Mouse (Mus musculus): ENCODE data around the gene Espn. TPM values are rescaled to one million over a fixed set of nuclear protein-coding genes. Genes with fewer than 3 reads are reported as not detected.

Espn gene
- polyA plus RNA-seq, 1 experiment, result 87.1 TPM

GRCm38 (mm10) chr4:152095937-152096910, 55.9 kb downstream of the Espn start:
- Histone ChIP-seq H3K4me3 (ENCODE audit: control insufficient read depth, low read depth, low read length) (no peak overlapping the region; the same call in 1 of the 2 replicates), H3K27me3 (ENCODE audit: control insufficient read depth, insufficient read depth, low read length) (no peaks in the 10 kb centered on the region), H3K4me1 (ENCODE audit: control insufficient read depth, insufficient read depth, low read length) (peaks cover 3% of the 10 kb centered on the region), H3K36me3 (ENCODE audit: control insufficient read depth, insufficient read depth, low read length) (no peaks in the 10 kb centered on the region), H3K27ac (ENCODE audit: control insufficient read depth, insufficient read depth, low read depth, low read length) (no peak overlapping the region)
- TF ChIP-seq POLR2A (IDR thresholded peaks at IDR 0.05; ENCODE audit: control insufficient read depth, low read depth, low read length) (no peak), CTCF (IDR thresholded peaks at IDR 0.05; ENCODE audit: control insufficient read depth, insufficient read depth, insufficient replicate concordance, low read depth, low read length) (peak; percentile 34; the same call in 1 of the 2 replicates)

- peaks cover 3% of the 10 kb centered on the region for H3K4me1 ChIP-seq (ENCODE audit: control insufficient read depth, insufficient read depth, low read length)
- H3K4me3 ChIP-seq (ENCODE audit: control insufficient read depth, low read depth, low read length), result no peak overlapping the region
- H3K27me3 ChIP-seq (ENCODE audit: control insufficient read depth, insufficient read depth, low read length), result no peaks in the 10 kb centered on the region
- no peak overlapping the region for H3K27ac ChIP-seq (ENCODE audit: control insufficient read depth, insufficient read depth, low read depth, low read length)
- TF ChIP-seq POLR2A (IDR thresholded peaks at IDR 0.05; ENCODE audit: control insufficient read depth, low read depth, low read length), result no peak
- TF ChIP-seq CTCF (IDR thresholded peaks at IDR 0.05; ENCODE audit: control insufficient read depth, insufficient read depth, insufficient replicate concordance, low read depth, low read length), result no peak
- H3K36me3 ChIP-seq (ENCODE audit: control insufficient read depth, insufficient read depth, low read length), result no peaks in the 10 kb centered on the region
Measured at GRCm38 (mm10) chr4:152094233-152094632, 57.9 kb downstream of the Espn start.

GRCm38 (mm10) chr4:152092751-152093293, 59.3 kb downstream of the Espn start:
- Histone ChIP-seq H3K36me3 (ENCODE audit: control insufficient read depth, insufficient read depth, low read length) (no peaks in the 10 kb centered on the region), H3K27ac (ENCODE audit: control insufficient read depth, insufficient read depth, low read depth, low read length) (no peak overlapping the region; the same call in 1 of the 2 replicates), H3K4me3 (ENCODE audit: control insufficient read depth, low read depth, low read length) (no peak overlapping the region), H3K27me3 (ENCODE audit: control insufficient read depth, insufficient read depth, low read length) (no peaks in the 10 kb centered on the region), H3K4me1 (ENCODE audit: control insufficient read depth, insufficient read depth, low read length) (peaks cover 13% of the 10 kb centered on the region)
- TF ChIP-seq POLR2A (IDR thresholded peaks at IDR 0.05; ENCODE audit: control insufficient read depth, low read depth, low read length) (no peak), CTCF (IDR thresholded peaks at IDR 0.05; ENCODE audit: control insufficient read depth, insufficient read depth, insufficient replicate concordance, low read depth, low read length) (no peak)

GRCm38 (mm10) chr4:152090191-152090590, 62.0 kb downstream of the Espn start:
- Histone ChIP-seq H3K27me3 (ENCODE audit: control insufficient read depth, insufficient read depth, low read length) (no peaks in the 10 kb centered on the region), H3K27ac (ENCODE audit: control insufficient read depth, insufficient read depth, low read depth, low read length) (no peak overlapping the region), H3K36me3 (ENCODE audit: control insufficient read depth, insufficient read depth, low read length) (no peaks in the 10 kb centered on the region), H3K4me1 (ENCODE audit: control insufficient read depth, insufficient read depth, low read length) (peaks cover 26% of the 10 kb centered on the region), H3K4me3 (ENCODE audit: control insufficient read depth, low read depth, low read length) (no peak overlapping the region)
- TF ChIP-seq POLR2A (IDR thresholded peaks at IDR 0.05; ENCODE audit: control insufficient read depth, low read depth, low read length), result no peak
- no peak for TF ChIP-seq CTCF (IDR thresholded peaks at IDR 0.05; ENCODE audit: control insufficient read depth, insufficient read depth, insufficient replicate concordance, low read depth, low read length)

- Histone ChIP-seq H3K4me3 (ENCODE audit: control insufficient read depth, low read depth, low read length) (no peak overlapping the region), H3K27me3 (ENCODE audit: control insufficient read depth, insufficient read depth, low read length) (no peaks in the 10 kb centered on the region), H3K36me3 (ENCODE audit: control insufficient read depth, insufficient read depth, low read length) (no peaks in the 10 kb centered on the region), H3K4me1 (ENCODE audit: control insufficient read depth, insufficient read depth, low read length) (peaks cover 33% of the 10 kb centered on the region), H3K27ac (ENCODE audit: control insufficient read depth, insufficient read depth, low read depth, low read length) (0 out of 2 replicates have a peak overlapping the region, but pooled peaks have one; percentile 40)
- TF ChIP-seq POLR2A (IDR thresholded peaks at IDR 0.05; ENCODE audit: control insufficient read depth, low read depth, low read length) (no peak), CTCF (IDR thresholded peaks at IDR 0.05; ENCODE audit: control insufficient read depth, insufficient read depth, insufficient replicate concordance, low read depth, low read length) (no peak)
Measured at GRCm38 (mm10) chr4:152088556-152089120, 63.5 kb downstream of the Espn start.

GRCm38 (mm10) chr4:152088133-152088532, 64.0 kb downstream of the Espn start:
- H3K27ac ChIP-seq (ENCODE audit: control insufficient read depth, insufficient read depth, low read depth, low read length), result 0 out of 2 replicates have a peak overlapping the region, but pooled peaks have one; percentile 40
- no peak overlapping the region for H3K4me3 ChIP-seq (ENCODE audit: control insufficient read depth, low read depth, low read length)
- H3K27me3 ChIP-seq (ENCODE audit: control insufficient read depth, insufficient read depth, low read length), result no peaks in the 10 kb centered on the region

More at GRCm38 (mm10) chr4:152088133-152088532, 64.0 kb downstream of the Espn start:
- Histone ChIP-seq H3K4me1 (ENCODE audit: control insufficient read depth, insufficient read depth, low read length) (peaks cover 34% of the 10 kb centered on the region), H3K36me3 (ENCODE audit: control insufficient read depth, insufficient read depth, low read length) (no peaks in the 10 kb centered on the region)
- TF ChIP-seq CTCF (IDR thresholded peaks at IDR 0.05; ENCODE audit: control insufficient read depth, insufficient read depth, insufficient replicate concordance, low read depth, low read length) (no peak), POLR2A (IDR thresholded peaks at IDR 0.05; ENCODE audit: control insufficient read depth, low read depth, low read length) (no peak)
